Mouse (Mus musculus): ENCODE measurements at regions not wholly inside any gene's neighbourhood (a gene's known extent, or its start where the extent isn't known, plus 50 kb on each side); places are given as distances from the start of the nearest gene placed in this dataset.

DNA sequence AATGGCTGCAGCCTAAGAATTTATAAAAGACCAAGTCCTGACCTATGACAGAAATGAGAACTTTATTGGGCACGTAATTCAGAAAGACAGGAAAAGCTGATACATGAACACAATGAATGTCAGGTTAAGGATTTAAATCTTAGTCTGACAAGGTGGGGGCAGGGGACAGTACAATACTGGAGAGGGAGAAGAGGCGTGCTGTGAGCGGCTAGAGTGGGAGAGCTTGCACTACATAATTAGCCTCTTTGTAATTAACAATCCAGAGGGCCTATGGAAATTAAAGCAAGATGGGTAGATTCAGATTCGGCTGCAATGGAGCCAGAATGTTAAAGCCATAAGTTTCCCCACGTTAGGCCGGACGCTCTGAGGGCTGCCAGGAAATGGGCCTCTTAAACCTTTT, 301.9 kb downstream of the Dhx15 start:
- Histone ChIP-seq H3K9ac (ENCODE audit: insufficient read depth, low read depth) (no peak overlapping the region), H3K4me3 (replicated peaks in 1 of 3; ENCODE audit: low read depth in 2 of 3, low read length in 2 of 3, poor library complexity in 1 of 3) (no peak overlapping the region), H3K27ac (ENCODE audit: insufficient read depth, low read depth) (no peak overlapping the region), H3K9me3 (replicated peaks; ENCODE audit: low read length) (no peaks in the 10 kb centered on the region), H3K4me1 (ENCODE audit: control insufficient read depth in 1 of 2, insufficient read depth in 2 of 2) (peaks cover 0 to 16% of the 10 kb centered on the region in 2 experiments; a peak in 2 of 4 replicates), H3K4me2 (ENCODE audit: insufficient read depth, low read depth, poor library complexity, severe bottlenecking) (no peak overlapping the region), H3K79me2 (replicated peaks; ENCODE audit: control insufficient read depth, extremely low read depth, insufficient read depth, poor library complexity, severe bottlenecking) (no peaks in the 10 kb centered on the region), H3K27me3 (replicated peaks) (no peaks in the 10 kb centered on the region), H3K36me3 (replicated peaks in 1 of 2; ENCODE audit: control insufficient read depth in 1 of 2, insufficient read depth in 1 of 2, low read length in 1 of 2) (no peaks in the 10 kb centered on the region)
- no peak for TF ChIP-seq TCF12 (IDR thresholded peaks at IDR 0.05; ENCODE audit: low read depth, low read length)
- no peak for TF ChIP-seq NRF1 (IDR thresholded peaks at IDR 0.05; ENCODE audit: low read depth, low read length)
- no peak for TF ChIP-seq ZKSCAN1 (IDR thresholded peaks at IDR 0.05; ENCODE audit: borderline replicate concordance, low read depth, low read length)
- no peak for TF ChIP-seq HCFC1 (IDR thresholded peaks at IDR 0.05; ENCODE audit: low read depth, low read length)
- dilution Hi-C loops (cut with MboI; ENCODE audit: extremely low pct_ligation_motif_present, extremely low pct_unique_long_range_greater_than_20kb, low sequenced_read_pairs) (no loop called here), in situ Hi-C loops (cut with MboI; ENCODE audit: low pct_ligation_motif_present, low pct_unique_long_range_greater_than_20kb, low sequenced_read_pairs) (no loop called here)
- DNase-seq (ENCODE audit: extremely low read depth), result no peak

DNA sequence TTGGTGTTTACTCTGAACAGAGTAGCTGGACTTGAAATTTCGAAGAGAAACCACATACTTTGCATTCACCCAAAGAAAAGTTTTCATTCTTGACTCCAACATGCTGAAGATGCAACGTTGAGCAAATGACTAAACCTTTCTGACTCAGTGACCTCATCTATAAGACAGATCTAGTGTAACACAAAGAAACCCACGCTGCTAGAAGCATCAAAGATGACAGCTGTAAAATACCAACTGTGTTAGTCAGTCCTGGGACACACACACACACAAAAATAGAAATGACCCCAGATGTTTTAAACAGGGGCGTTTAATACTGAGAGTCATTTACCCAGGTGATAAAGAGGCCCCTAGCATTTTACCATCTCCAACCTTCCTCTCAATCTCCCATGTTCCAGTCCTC, 307.7 kb downstream of the Dhx15 start:
- Histone ChIP-seq H3K36me3 (replicated peaks in 1 of 2; ENCODE audit: control insufficient read depth in 1 of 2, insufficient read depth in 1 of 2, low read length in 1 of 2) (no peaks in the 10 kb centered on the region), H3K9me3 (replicated peaks; ENCODE audit: low read length) (no peaks in the 10 kb centered on the region), H3K9ac (ENCODE audit: insufficient read depth, low read depth) (no peak overlapping the region), H3K4me2 (ENCODE audit: insufficient read depth, low read depth, poor library complexity, severe bottlenecking) (no peak overlapping the region), H3K4me3 (replicated peaks in 1 of 3; ENCODE audit: low read depth in 2 of 3, low read length in 2 of 3, poor library complexity in 1 of 3) (no peak overlapping the region), H3K27me3 (replicated peaks) (no peaks in the 10 kb centered on the region), H3K27ac (ENCODE audit: insufficient read depth, low read depth) (no peak overlapping the region), H3K79me2 (replicated peaks; ENCODE audit: control insufficient read depth, extremely low read depth, insufficient read depth, poor library complexity, severe bottlenecking) (no peaks in the 10 kb centered on the region), H3K4me1 (ENCODE audit: control insufficient read depth in 1 of 2, insufficient read depth in 2 of 2) (peaks cover 0 to 27% of the 10 kb centered on the region in 2 experiments; a peak in 2 of 4 replicates)
- DNase-seq (ENCODE audit: extremely low read depth), result peak; percentile 36
- in situ Hi-C loops (cut with MboI; ENCODE audit: low pct_ligation_motif_present, low pct_unique_long_range_greater_than_20kb, low sequenced_read_pairs) (no loop called here), dilution Hi-C loops (cut with MboI; ENCODE audit: extremely low pct_ligation_motif_present, extremely low pct_unique_long_range_greater_than_20kb, low sequenced_read_pairs) (no loop called here)
- TF ChIP-seq MAZ (IDR thresholded peaks at IDR 0.05; ENCODE audit: low read depth, low read length) (no peak), ZKSCAN1 (IDR thresholded peaks at IDR 0.05; ENCODE audit: borderline replicate concordance, low read depth, low read length) (no peak), ZC3H11A (IDR thresholded peaks at IDR 0.05; ENCODE audit: low read depth, low read length) (no peak), ETS1 (conservative IDR thresholded peaks at IDR 0.05; ENCODE audit: low read depth, low read length) (no peak), CHD2 (IDR thresholded peaks at IDR 0.05; ENCODE audit: low read length) (no peak), MEF2A (IDR thresholded peaks at IDR 0.05; ENCODE audit: borderline replicate concordance, low read depth, low read length) (no peak), RAD21 (IDR thresholded peaks at IDR 0.05; ENCODE audit: low read depth, low read length) (no peak)

DNA sequence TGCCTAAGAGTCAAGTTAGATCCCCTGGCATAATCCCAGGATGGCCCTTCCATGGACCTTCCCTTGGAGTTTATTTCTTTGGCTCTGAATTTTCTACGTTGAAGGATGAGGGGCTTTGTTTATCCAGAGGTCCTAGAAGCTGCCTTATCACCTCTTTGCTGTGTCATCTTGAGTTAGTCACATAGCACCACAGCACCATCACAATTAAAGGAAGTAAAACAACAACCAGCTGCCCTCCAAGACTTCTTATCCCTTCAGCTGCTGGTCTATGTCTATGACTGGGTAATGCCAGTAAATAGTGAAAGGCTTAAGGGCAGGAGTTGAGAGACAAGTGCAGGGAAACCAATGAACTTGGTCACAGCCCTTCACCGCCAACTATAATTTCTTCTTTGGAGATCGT, 308.1 kb downstream of the Dhx15 start:
- in situ Hi-C loops (cut with MboI; ENCODE audit: low pct_ligation_motif_present, low pct_unique_long_range_greater_than_20kb, low sequenced_read_pairs), result no loop called here
- no peak overlapping the region for H3K27ac ChIP-seq (ENCODE audit: insufficient read depth, low read depth)

More for the DNA sequence above, 308.1 kb downstream of the Dhx15 start:
- Histone ChIP-seq H3K9ac (ENCODE audit: insufficient read depth, low read depth) (no peak overlapping the region), H3K27me3 (replicated peaks) (no peaks in the 10 kb centered on the region), H3K9me3 (replicated peaks; ENCODE audit: low read length) (no peaks in the 10 kb centered on the region), H3K36me3 (replicated peaks in 1 of 2; ENCODE audit: control insufficient read depth in 1 of 2, insufficient read depth in 1 of 2, low read length in 1 of 2) (no peaks in the 10 kb centered on the region), H3K79me2 (replicated peaks; ENCODE audit: control insufficient read depth, extremely low read depth, insufficient read depth, poor library complexity, severe bottlenecking) (no peaks in the 10 kb centered on the region), H3K4me1 (ENCODE audit: control insufficient read depth in 1 of 2, insufficient read depth in 2 of 2) (peaks cover 0 to 27% of the 10 kb centered on the region in 2 experiments; a peak in 2 of 4 replicates), H3K4me2 (ENCODE audit: insufficient read depth, low read depth, poor library complexity, severe bottlenecking) (no peak overlapping the region), H3K4me3 (replicated peaks in 1 of 3; ENCODE audit: low read depth in 2 of 3, low read length in 2 of 3, poor library complexity in 1 of 3) (no peak overlapping the region)
- DNase-seq (ENCODE audit: extremely low read depth), result peak; percentile 19
- dilution Hi-C loops (cut with MboI; ENCODE audit: extremely low pct_ligation_motif_present, extremely low pct_unique_long_range_greater_than_20kb, low sequenced_read_pairs), result no loop called here
- TF ChIP-seq BHLHE40 (IDR thresholded peaks at IDR 0.05; ENCODE audit: low read depth, low read length), result no peak
- TF ChIP-seq ZKSCAN1 (IDR thresholded peaks at IDR 0.05; ENCODE audit: borderline replicate concordance, low read depth, low read length), result no peak
